Mouse (Mus musculus) C2C12 (cell line): ENCODE results near the gene Eepd1.

Source experiments
- CEBPB ChIP-seq: IDR thresholded peaks from one replicate; pipeline ENCODE4 v1.6.1; 2011; ENCODE audit warnings: low read depth, mild to moderate bottlenecking, control low read depth, moderate library complexity
- CTCF ChIP-seq: IDR thresholded peaks from one replicate; pipeline ENCODE4 v1.5.1; 2011; ENCODE audit not compliant: control insufficient read depth, insufficient read depth, insufficient read length
- MYOD1 ChIP-seq: IDR thresholded peaks from one replicate; pipeline ENCODE4 v1.6.1; 2011; ENCODE audit warnings: low read depth; ENCODE audit not compliant: control insufficient read depth, insufficient read length
- MYOG ChIP-seq: IDR thresholded peaks from one replicate; pipeline ENCODE4 v1.6.1; 2011; ENCODE audit not compliant: control insufficient read depth, insufficient read length; ENCODE audit errors: extremely low read depth
- USF1 ChIP-seq: IDR thresholded peaks from one replicate; pipeline ENCODE4 v1.6.1; 2011; ENCODE audit warnings: low read depth, mild to moderate bottlenecking, control low read depth, moderate library complexity

DNA sequence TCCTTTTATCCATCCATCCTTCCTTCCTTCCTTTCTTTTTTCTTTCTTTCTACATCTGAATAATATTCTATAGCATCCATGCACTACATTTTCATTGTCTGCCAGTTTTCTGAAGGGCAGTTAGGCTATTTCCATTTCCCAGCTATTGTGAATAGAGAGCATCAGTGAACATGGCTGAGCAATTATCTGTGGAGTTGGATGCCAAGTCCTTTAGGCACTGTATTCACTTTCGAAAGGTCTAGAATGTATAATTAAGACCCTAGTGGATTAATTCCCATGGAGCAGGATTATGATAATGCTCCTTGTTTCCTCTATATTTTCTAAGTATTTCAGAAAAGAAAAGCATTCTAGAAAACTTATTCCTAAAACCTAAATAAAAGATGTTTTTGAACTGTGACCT is 50.3 kb downstream of the Eepd1 start:
- TF ChIP-seq CTCF (no peak), MYOD1 (no peak), MYOG (no peak), USF1 (no peak), CEBPB (no peak)
